Mouse (Mus musculus): ENCODE measurements around the gene Man2a2.

DNA sequence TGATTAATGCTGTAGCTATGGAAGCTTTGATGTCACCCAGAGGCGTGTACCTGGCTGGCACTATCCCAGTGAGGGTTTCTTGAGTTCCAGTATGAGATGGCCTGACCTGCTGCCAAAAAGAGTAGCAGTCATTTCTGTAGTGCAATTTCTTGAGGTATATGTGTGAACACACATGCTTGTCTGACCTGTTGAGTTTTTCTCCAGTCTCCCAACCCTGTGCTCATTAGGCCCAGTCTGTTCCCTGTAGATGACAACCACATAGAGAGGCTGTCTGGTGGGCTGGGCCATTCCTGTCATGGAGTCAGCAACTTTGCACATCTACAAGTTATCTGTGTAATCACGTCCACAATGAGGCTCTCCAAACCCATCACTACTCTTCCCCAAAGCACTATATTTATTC, 55.4 kb downstream of the Man2a2 start:
- TF ChIP-seq CTCF (IDR thresholded peaks at IDR 0.05; ENCODE audit: extremely low read depth, insufficient read length, insufficient replicate concordance, low read depth, low read length) (no peak), POLR2A (IDR thresholded peaks at IDR 0.05; ENCODE audit: low read depth, low read length) (no peak)

Measured in small intestine, adult 2 months (tissue).